Mouse (Mus musculus) stomach, embryonic 14.5 days (tissue): ENCODE measurements around the gene Sat1. TPM values are rescaled to one million over a fixed set of nuclear protein-coding genes. Genes with fewer than 3 reads are reported as not detected.

ENCODE experiments used
- ATAC-seq: fragments of 200-750 bp; cut with Nextera tagmentation; 2 replicates; pipeline ENCODE4 v1.8.0; 2017; ENCODE audit warnings: low read depth, moderate TSS enrichment; ENCODE audit not compliant: insufficient number of reproducible peaks, insufficient read depth, low FRiP score
- H3K27ac ChIP-seq: fragments of 300-500 bp; sonication (generic); 2 replicates; pipeline ENCODE4 v1.5.1; 2014; ENCODE audit warnings: mild to moderate bottlenecking, low read length, moderate library complexity, mixed read lengths
- H3K27me3 ChIP-seq: fragments of 300-500 bp; sonication (generic); 2 replicates; pipeline ENCODE4 v1.6.1; 2014; ENCODE audit warnings: low read length, control low read depth, mixed read lengths; ENCODE audit not compliant: control insufficient read depth, insufficient read depth
- H3K36me3 ChIP-seq: fragments of 300-500 bp; sonication (generic); 2 replicates; pipeline ENCODE4 v1.6.1; 2014; ENCODE audit warnings: mild to moderate bottlenecking, control low read depth, low read length, moderate library complexity, mixed read lengths; ENCODE audit not compliant: control insufficient read depth, insufficient read depth
- H3K4me1 ChIP-seq: fragments of 300-500 bp; sonication (generic); 2 replicates; pipeline ENCODE4 v1.6.1; 2014; ENCODE audit warnings: low read length, control low read depth, mixed read lengths; ENCODE audit not compliant: control insufficient read depth, insufficient read depth
- H3K4me2 ChIP-seq: fragments of 300-500 bp; sonication (generic); replicated peaks from 2 replicates; pipeline ENCODE4 v1.6.1; 2014; ENCODE audit warnings: low read depth, low read length, control low read depth
- H3K4me3 ChIP-seq: fragments of 300-500 bp; sonication (generic); 2 replicates; pipeline ENCODE4 v1.5.1; 2014; ENCODE audit warnings: low read depth, low read length, control low read depth
- H3K9ac ChIP-seq: fragments of 300-500 bp; sonication (generic); replicated peaks from 2 replicates; pipeline ENCODE4 v1.6.1; 2014; ENCODE audit warnings: low read depth, mild to moderate bottlenecking, control low read depth, low read length, moderate library complexity, mixed read lengths
- H3K9me3 ChIP-seq: fragments of 300-500 bp; sonication (generic); 2 replicates; pipeline ENCODE4 v1.6.1; 2016; ENCODE audit warnings: low read depth, low read length, control low read depth; ENCODE audit not compliant: control insufficient read depth
- WGBS: fragments of 180-500 bp; shearing (Covaris S2); extraction: QIAGEN DNeasy Blood & Tissue Kit; methylation state at CpG from one replicate; pipeline ENCODE4 v1.1.7; 2014; 5-methylcytosine and 5-hydroxymethylcytosine counted together
- polyA plus RNA-seq: library from polyadenylated mRNA; unstranded; fragments of >200 nt; fragmentation: Nextera tagmentation; extraction: Ambion mirVana; gene quantifications from 2 replicates; pipeline ENCODE4 v1.2.1, GENCODE M21; 2014

Sat1 gene
- 154 and 163 TPM in 2 replicates for polyA plus RNA-seq

- H3K4me2 ChIP-seq: peak within 1 kb of the TSS; percentile 39
- H3K9me3 ChIP-seq: no peaks in the 10 kb centered on the region
- no peaks in the 10 kb centered on the region for H3K4me1 ChIP-seq
- 0 out of 2 replicates have a peak within 1 kb of the TSS, but pooled peaks have one; percentile 14 for H3K9ac ChIP-seq
- ATAC-seq: peak; percentile 99
- H3K4me3 ChIP-seq: peak within 1 kb of the TSS; percentile 42
- peak within 1 kb of the TSS; percentile 55; the same call in 1 of the 2 replicates for H3K27ac ChIP-seq
- 15% methylated on average over 26 of the region's 26 CpGs for WGBS
- H3K36me3 ChIP-seq: no peaks in the 10 kb centered on the region
- H3K27me3 ChIP-seq: no peaks in the 10 kb centered on the region
These were observed at the start of gene Sat1 for GRCm38 (mm10) chrX:155216271-155216670. Gene Sat1, minus strand, starts transcription at chrX:155216449.

DNA sequence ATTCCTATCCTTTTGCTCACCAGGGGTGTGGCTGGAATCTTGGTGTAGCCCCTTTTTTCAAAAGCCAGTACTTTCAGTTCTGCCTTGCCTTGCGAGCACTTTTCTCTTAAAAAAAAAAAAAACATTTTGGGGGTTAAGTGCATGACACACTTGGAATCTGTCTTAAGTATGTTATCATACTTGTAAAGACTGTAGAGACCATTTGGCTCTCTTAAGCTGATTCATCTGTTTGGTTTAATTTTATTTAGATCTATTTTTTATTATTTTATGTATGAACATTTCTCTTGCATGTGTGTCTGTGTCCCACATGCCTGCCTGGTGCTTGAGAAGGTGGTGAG is 46.6 kb upstream of the Sat1 start:
- H3K4me3 ChIP-seq: peak overlapping the region; percentile 48
- H3K4me2 ChIP-seq: peak overlapping the region; percentile 40
- no peaks in the 10 kb centered on the region for H3K4me1 ChIP-seq
- no peak overlapping the region for H3K9ac ChIP-seq
- no peaks in the 10 kb centered on the region for H3K36me3 ChIP-seq
- 25% methylated on average over 1 of the region's 1 CpGs for WGBS
- H3K27ac ChIP-seq: no peak overlapping the region
- no peaks in the 10 kb centered on the region for H3K27me3 ChIP-seq
- ATAC-seq: no peak
- no peaks in the 10 kb centered on the region for H3K9me3 ChIP-seq

DNA sequence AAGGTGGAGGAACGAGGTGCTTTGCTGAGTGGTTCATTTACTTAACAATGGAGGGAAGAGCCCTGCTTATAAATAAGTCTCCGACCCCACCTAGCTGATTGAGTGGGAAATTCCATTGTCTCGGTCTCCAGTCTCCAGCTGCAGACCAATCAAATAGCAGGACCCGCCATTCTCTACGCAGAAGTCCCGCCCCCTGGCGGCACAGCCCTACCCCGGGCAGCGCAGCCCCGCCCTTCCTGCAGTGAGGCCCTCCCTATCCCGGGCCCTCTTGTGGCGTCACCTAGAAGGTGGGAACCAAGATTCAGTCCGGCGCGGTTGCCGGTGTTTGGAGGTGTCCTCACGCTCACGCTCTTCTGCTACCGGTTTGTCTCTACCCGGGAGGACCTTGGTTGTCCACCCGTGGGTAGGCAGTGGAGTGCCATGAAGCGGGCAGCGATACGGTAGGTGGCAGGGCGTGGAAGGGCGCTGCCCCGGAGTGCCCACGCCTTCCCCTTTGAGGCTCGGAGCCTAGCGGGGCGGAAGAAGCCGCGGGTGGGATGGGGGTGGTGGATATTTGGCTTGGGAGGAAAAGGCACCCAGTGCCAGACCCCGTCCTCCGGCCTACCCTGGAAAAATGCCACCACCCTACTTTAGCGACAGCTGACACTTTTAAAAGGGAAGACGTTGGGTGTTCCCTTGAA is 46.1 kb upstream of the Sat1 start, which contains the start of gene Acot9:
Gene Acot9 (plus strand): TSS at position 209 of the 680 bp plus-strand sequence.
- 20% methylated on average over 37 of the region's 37 CpGs for WGBS

GRCm38 (mm10) chrX:155256856-155257255 is 40.6 kb upstream of the Sat1 start:
- Histone ChIP-seq H3K27me3 (no peaks in the 10 kb centered on the region), H3K27ac (no peak overlapping the region), H3K9me3 (no peaks in the 10 kb centered on the region), H3K4me1 (no peaks in the 10 kb centered on the region), H3K36me3 (no peaks in the 10 kb centered on the region), H3K4me2 (no peak overlapping the region), H3K4me3 (no peak overlapping the region), H3K9ac (no peak overlapping the region)
- no peak for ATAC-seq

More for the DNA sequence above, 46.1 kb upstream of the Sat1 start, which contains the start of gene Acot9:
- H3K9ac ChIP-seq: 0 out of 2 replicates have a peak within 1 kb of the TSS, but pooled peaks have one; percentile 18
- no peaks in the 10 kb centered on the region for H3K36me3 ChIP-seq
- no peaks in the 10 kb centered on the region for H3K9me3 ChIP-seq
- peak within 1 kb of the TSS; percentile 40 for H3K4me2 ChIP-seq
- no peaks in the 10 kb centered on the region for H3K27me3 ChIP-seq
- peak within 1 kb of the TSS; percentile 48 for H3K4me3 ChIP-seq
- H3K4me1 ChIP-seq: no peaks in the 10 kb centered on the region
- no peak within 1 kb of the TSS; the same call in 1 of the 2 replicates for H3K27ac ChIP-seq
- ATAC-seq: peak; percentile 98

- Histone ChIP-seq H3K36me3 (no peaks in the 10 kb centered on the region), H3K9me3 (no peaks in the 10 kb centered on the region), H3K4me1 (no peaks in the 10 kb centered on the region), H3K9ac (no peak overlapping the region), H3K27ac (no peak overlapping the region), H3K27me3 (no peaks in the 10 kb centered on the region), H3K4me2 (no peak overlapping the region), H3K4me3 (no peak overlapping the region)
- 56% methylated on average over 2 of the region's 2 CpGs for WGBS
- no peak for ATAC-seq
These were observed 2.0 kb upstream of the Sat1 start for GRCm38 (mm10) chrX:155218277-155218676.

- WGBS: 26% methylated on average over 23 of the region's 24 CpGs
- Histone ChIP-seq H3K27me3 (no peaks in the 10 kb centered on the region), H3K4me1 (no peaks in the 10 kb centered on the region), H3K4me2 (peak overlapping the region; percentile 39), H3K9me3 (no peaks in the 10 kb centered on the region), H3K4me3 (peak overlapping the region; percentile 42), H3K9ac (0 out of 2 replicates have a peak overlapping the region, but pooled peaks have one; percentile 14), H3K36me3 (no peaks in the 10 kb centered on the region), H3K27ac (peak overlapping the region; percentile 55; the same call in 1 of the 2 replicates)
- peak; percentile 55 for ATAC-seq
These were observed 574 bp downstream of the Sat1 start for GRCm38 (mm10) chrX:155215501-155216248.

DNA sequence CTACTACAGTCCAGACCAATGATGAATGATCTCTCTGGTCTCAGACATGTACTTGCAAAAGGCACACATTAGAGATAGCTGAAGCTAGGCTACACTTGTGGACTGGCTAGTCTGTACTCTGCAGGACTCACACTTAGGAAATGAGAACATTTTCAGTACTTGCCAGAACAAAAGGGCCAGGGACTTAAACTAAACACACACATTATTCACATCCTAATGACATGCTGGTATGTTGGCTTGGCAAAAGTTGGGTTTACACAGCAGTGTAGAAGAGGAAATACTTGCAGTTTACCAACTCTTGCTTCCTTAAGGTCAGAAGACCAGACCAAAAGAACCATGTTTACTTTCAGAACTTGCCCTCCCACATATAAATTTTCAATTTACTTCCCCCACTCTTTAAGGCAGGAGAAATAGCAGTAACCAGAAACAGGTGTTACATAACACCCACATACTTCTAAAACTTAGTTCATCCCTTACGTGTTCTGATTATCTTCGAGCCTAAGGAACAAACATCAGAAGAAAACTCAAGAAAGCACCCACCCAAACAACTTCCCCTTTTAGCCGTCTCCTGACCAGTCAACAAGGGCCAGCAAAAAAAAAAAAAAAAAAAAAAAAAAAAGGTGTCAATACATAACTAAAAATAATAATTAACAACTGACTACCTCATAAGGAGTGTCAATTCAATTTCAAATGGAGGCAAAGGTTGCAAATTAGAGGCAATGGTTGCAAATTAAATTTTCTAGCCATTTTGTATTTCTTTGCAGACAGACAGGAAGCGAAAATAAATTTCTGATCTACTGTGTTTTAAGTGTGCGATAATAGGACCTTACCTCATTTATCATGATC is 1.7 kb downstream of the Sat1 start:
- H3K9me3 ChIP-seq: no peaks in the 10 kb centered on the region
- H3K4me3 ChIP-seq: no peak overlapping the region
- H3K36me3 ChIP-seq: no peaks in the 10 kb centered on the region
- 80% methylated on average over 5 of the region's 5 CpGs for WGBS
- ATAC-seq: no peak
- H3K4me2 ChIP-seq: no peak overlapping the region; the same call in 1 of the 2 replicates
- no peaks in the 10 kb centered on the region for H3K27me3 ChIP-seq
- H3K9ac ChIP-seq: no peak overlapping the region
- no peaks in the 10 kb centered on the region for H3K4me1 ChIP-seq
- H3K27ac ChIP-seq: no peak overlapping the region

- H3K36me3 ChIP-seq: no peaks in the 10 kb centered on the region
- H3K4me2 ChIP-seq: no peak overlapping the region
- no peaks in the 10 kb centered on the region for H3K4me1 ChIP-seq
- 10% methylated on average over 1 of the region's 1 CpGs for WGBS
- H3K4me3 ChIP-seq: no peak overlapping the region
- no peak overlapping the region for H3K27ac ChIP-seq
- H3K9me3 ChIP-seq: no peaks in the 10 kb centered on the region
- H3K9ac ChIP-seq: no peak overlapping the region
- no peaks in the 10 kb centered on the region for H3K27me3 ChIP-seq
- ATAC-seq: no peak
These were observed 7.6 kb downstream of the Sat1 start for GRCm38 (mm10) chrX:155208671-155209070.
